Mouse (Mus musculus) intestine, embryonic 15.5 days (tissue): ENCODE measurements at regions not wholly inside any gene's neighbourhood (a gene's known extent, or its start where the extent isn't known, plus 50 kb on each side); places are given as distances from the start of the nearest gene placed in this dataset.
A peak's percentile ranks its signal among the peaks of the same experiment; 100 is the strongest.

Experiments used
- ATAC-seq: fragments of 200-750 bp; cut with Nextera tagmentation; 2 replicates; pipeline ENCODE4 v1.8.0; 2017; ENCODE audit warnings: moderate TSS enrichment, moderate library complexity
- H3K27ac ChIP-seq: fragments of 300-500 bp; sonication (generic); 2 replicates; pipeline ENCODE4 v1.5.1; 2015; ENCODE audit warnings: mild to moderate bottlenecking, inconsistent platforms
- H3K27me3 ChIP-seq: fragments of 300-500 bp; sonication (generic); replicated peaks from 2 replicates; pipeline ENCODE4 v1.6.1; 2015; ENCODE audit warnings: inconsistent platforms
- H3K36me3 ChIP-seq: fragments of 300-500 bp; sonication (generic); 2 replicates; pipeline ENCODE4 v1.6.1; 2015; ENCODE audit warnings: inconsistent platforms
- H3K4me1 ChIP-seq: fragments of 300-500 bp; sonication (generic); replicated peaks from 2 replicates; pipeline ENCODE4 v1.6.1; 2015; ENCODE audit warnings: inconsistent platforms
- H3K4me2 ChIP-seq: fragments of 300-500 bp; sonication (generic); replicated peaks from 2 replicates; pipeline ENCODE4 v1.6.1; 2015; ENCODE audit warnings: mild to moderate bottlenecking, inconsistent platforms
- H3K4me3 ChIP-seq: fragments of 300-500 bp; sonication (generic); replicated peaks from 2 replicates; pipeline ENCODE4 v1.5.1; 2015; ENCODE audit warnings: inconsistent platforms
- H3K9ac ChIP-seq: fragments of 300-500 bp; sonication (generic); 2 replicates; pipeline ENCODE4 v1.6.1; 2015; ENCODE audit warnings: inconsistent platforms
- H3K9me3 ChIP-seq: fragments of 300-500 bp; sonication (generic); 2 replicates; pipeline ENCODE4 v1.6.1; 2016; ENCODE audit warnings: inconsistent platforms
- WGBS: fragments of 180-500 bp; shearing (Covaris S2); methylation state at CpG from one replicate; pipeline ENCODE4 v1.1.7; 2015; 5-methylcytosine and 5-hydroxymethylcytosine counted together

DNA sequence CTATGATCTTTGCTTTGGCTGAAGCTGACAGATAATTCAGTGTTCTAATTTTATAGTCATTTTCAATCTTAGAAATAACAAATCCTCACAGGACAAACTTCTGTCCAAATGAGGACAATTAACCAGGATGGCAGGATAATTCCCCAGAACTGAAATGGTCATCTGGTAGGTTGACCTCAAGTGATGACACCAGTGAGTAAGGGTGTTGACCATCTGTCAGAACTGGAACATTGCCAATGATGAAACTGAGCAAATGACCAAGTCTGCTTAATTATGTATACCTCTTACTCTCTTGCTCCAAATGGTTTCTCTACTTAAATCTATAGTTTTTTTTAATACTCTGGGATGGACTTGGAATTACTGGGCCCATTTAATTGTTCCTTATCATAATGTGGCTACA is 1336.9 kb upstream of the Tenm3 start:
- Histone ChIP-seq H3K27me3 (no peaks in the 10 kb centered on the region), H3K4me1 (no peaks in the 10 kb centered on the region), H3K36me3 (no peaks in the 10 kb centered on the region), H3K4me3 (no peak overlapping the region), H3K9ac (no peak overlapping the region), H3K9me3 (no peaks in the 10 kb centered on the region), H3K27ac (no peak overlapping the region), H3K4me2 (no peak overlapping the region)
- no peak for ATAC-seq

DNA sequence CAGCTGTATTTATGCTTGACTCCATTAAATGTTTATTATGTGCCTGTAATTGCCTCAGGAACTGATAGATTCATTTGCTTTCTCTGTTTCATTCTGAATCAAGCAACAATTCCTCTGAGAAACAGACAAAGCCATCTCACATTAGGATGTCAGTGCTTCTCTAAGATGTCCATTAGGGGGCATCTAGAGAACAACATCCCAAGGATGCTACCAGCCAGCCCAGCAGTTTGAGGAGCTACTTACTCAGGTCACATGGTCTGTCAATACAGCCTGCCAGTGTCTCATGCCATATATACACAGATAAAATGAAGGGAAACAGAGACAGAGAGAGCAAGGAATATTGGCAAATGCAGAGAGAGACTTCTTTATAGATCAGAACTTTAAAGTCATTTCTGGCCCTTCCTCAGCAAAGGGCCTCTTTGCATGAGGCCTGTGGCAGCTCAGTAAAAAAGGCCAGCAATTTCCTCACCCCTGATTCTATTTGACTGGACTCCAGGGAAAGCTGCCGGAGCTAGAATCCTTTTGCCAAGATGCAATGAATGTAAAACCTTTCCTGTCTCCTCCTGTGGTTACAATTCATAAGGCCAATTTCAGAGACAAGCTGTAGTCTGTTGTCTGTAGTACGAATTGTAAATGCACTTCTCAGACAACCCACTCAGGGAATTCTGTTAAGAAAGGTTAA is 1321.2 kb upstream of the Tenm3 start:
- H3K4me3 ChIP-seq = no peak overlapping the region
- H3K9me3 ChIP-seq = no peaks in the 10 kb centered on the region
- no peaks in the 10 kb centered on the region for H3K36me3 ChIP-seq
- WGBS = 56% methylated on average over 2 of the region's 2 CpGs
- no peak for ATAC-seq
- H3K4me1 ChIP-seq = no peaks in the 10 kb centered on the region
- H3K9ac ChIP-seq = no peak overlapping the region
- H3K27me3 ChIP-seq = no peaks in the 10 kb centered on the region
- no peak overlapping the region for H3K27ac ChIP-seq
- no peak overlapping the region for H3K4me2 ChIP-seq

GRCm38 (mm10) chr8:50161076-50161475 is 1317.3 kb upstream of the Tenm3 start:
- no peak for ATAC-seq
- WGBS = 59% methylated on average over 3 of the region's 3 CpGs
- Histone ChIP-seq H3K4me3 (no peak overlapping the region), H3K27me3 (no peaks in the 10 kb centered on the region), H3K4me2 (no peak overlapping the region), H3K4me1 (no peaks in the 10 kb centered on the region), H3K9ac (no peak overlapping the region), H3K36me3 (no peaks in the 10 kb centered on the region), H3K27ac (no peak overlapping the region), H3K9me3 (no peaks in the 10 kb centered on the region)

DNA sequence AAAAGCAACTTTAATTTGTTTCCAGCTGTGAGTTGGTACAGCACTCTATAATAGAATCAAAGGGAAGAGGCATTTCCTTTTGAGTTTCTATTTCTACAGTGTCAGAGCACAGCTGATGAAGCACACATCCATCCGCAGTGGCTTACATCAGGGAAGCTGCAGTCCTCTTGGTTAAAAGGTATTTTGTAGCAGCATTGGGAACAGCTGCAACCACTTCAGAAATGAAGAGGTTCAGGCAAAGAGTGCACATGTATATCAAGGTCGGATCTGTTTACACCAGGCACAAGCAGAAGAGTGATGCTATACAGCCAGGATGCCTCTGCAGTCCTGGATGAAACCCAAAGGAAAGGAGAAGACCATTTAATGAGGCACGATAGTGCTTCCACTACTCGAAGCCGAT is 1316.6 kb upstream of the Tenm3 start:
- Histone ChIP-seq H3K9ac (no peak overlapping the region), H3K27me3 (no peaks in the 10 kb centered on the region), H3K4me2 (no peak overlapping the region; the same call in 1 of the 2 replicates), H3K4me3 (no peak overlapping the region), H3K4me1 (no peaks in the 10 kb centered on the region), H3K9me3 (no peaks in the 10 kb centered on the region), H3K27ac (no peak overlapping the region), H3K36me3 (no peaks in the 10 kb centered on the region)
- ATAC-seq = no peak
- WGBS = 40% methylated on average over 5 of the region's 5 CpGs

DNA sequence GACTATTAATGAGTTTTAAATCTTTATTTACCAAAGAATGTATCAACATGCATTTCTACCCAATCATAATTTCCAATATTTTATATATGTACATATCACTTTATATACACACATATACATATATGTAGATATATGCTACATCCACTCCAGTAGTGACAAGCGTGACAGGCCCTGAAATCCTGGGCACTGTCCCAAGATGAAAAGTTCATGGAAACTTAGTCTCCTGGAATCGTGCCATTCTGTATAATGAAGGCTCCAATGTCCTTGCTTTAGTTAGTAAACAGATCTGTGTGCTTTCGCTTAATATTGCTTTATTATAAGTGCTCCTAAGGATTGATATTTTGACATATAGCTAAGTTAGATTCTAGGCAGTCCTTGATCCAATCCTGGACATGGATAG is 1296.1 kb upstream of the Tenm3 start:
- no peaks in the 10 kb centered on the region for H3K27me3 ChIP-seq
- H3K4me2 ChIP-seq = no peak overlapping the region
- H3K27ac ChIP-seq = no peak overlapping the region
- no peak for ATAC-seq
- no peaks in the 10 kb centered on the region for H3K4me1 ChIP-seq
- H3K9me3 ChIP-seq = no peaks in the 10 kb centered on the region
- H3K36me3 ChIP-seq = no peaks in the 10 kb centered on the region
- H3K9ac ChIP-seq = no peak overlapping the region
- WGBS = 76% methylated on average over 3 of the region's 3 CpGs
- H3K4me3 ChIP-seq = no peak overlapping the region

DNA sequence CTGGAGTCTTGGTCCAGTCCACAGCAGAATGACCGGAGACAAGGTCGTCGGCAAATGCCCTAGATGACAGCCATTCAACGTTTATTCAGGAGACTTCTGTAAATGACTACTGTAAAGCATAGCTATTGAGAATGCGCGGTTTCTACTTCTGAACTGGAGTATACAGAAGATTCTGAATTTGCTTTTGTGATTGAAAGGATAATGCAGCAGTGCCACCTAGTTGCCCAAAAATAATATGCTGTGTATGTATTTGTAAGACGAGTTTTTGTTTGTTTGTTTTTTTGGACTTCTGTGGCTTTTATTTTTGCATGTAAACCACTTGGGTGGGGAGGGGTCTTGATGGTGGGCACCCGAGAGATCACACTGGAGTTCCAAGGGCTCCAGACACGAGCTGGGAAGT is 1276.3 kb upstream of the Tenm3 start:
- Histone ChIP-seq H3K9me3 (no peaks in the 10 kb centered on the region), H3K4me2 (no peak overlapping the region), H3K27me3 (no peaks in the 10 kb centered on the region), H3K4me1 (no peaks in the 10 kb centered on the region), H3K27ac (no peak overlapping the region), H3K4me3 (no peak overlapping the region), H3K36me3 (no peaks in the 10 kb centered on the region), H3K9ac (no peak overlapping the region)
- 78% methylated on average over 9 of the region's 9 CpGs for WGBS
- ATAC-seq = no peak

DNA sequence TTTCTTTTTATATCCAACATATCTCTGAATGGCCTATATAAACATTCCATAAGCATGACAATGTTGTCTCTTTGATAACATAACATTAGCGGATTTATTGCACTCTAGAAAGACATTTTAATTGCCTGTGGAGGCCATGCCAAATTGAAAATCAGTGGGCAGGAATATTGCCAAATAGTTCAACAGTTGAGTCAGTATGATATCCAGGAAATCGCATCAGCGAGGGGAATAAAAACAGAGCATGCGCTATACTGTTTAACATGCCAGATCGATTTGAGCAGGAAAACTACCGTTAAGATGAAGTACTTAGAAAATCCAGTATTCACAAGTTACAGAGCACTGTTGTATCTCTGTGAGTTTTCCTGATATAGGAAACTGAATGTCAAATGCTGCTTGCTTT is 1238.6 kb upstream of the Tenm3 start:
- H3K36me3 ChIP-seq = no peaks in the 10 kb centered on the region
- ATAC-seq = peak; percentile 34; the same call in 1 of the 2 replicates
- H3K27ac ChIP-seq = no peak overlapping the region
- H3K27me3 ChIP-seq = no peaks in the 10 kb centered on the region
- no peak overlapping the region for H3K4me3 ChIP-seq
- H3K9ac ChIP-seq = no peak overlapping the region
- WGBS = 47% methylated on average over 6 of the region's 6 CpGs
- no peak overlapping the region for H3K4me2 ChIP-seq
- H3K4me1 ChIP-seq = no peaks in the 10 kb centered on the region
- H3K9me3 ChIP-seq = no peaks in the 10 kb centered on the region

DNA sequence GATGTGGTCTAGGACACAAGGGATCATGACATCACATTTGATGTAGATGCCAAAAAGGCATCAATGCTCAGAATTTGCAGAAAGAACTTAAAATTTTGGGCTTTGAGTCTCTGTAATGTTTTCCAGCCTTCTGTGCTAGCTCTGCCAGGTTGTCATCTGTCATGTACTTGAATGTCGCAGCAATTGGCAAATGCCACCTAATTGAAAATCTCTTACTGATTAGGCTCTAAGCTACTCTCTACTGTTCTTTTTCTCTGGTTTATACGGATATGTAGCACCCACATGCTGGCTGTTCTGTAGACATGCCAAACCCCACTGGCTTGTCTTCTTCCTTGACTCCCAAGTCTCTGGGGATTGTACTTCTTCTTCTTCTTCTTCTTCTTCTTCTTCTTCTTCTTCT is 1193.3 kb upstream of the Tenm3 start:
- WGBS = 79% methylated on average over 2 of the region's 2 CpGs
- Histone ChIP-seq H3K9ac (no peak overlapping the region), H3K4me3 (no peak overlapping the region), H3K27ac (no peak overlapping the region), H3K4me2 (no peak overlapping the region), H3K27me3 (no peaks in the 10 kb centered on the region), H3K4me1 (no peaks in the 10 kb centered on the region), H3K9me3 (no peaks in the 10 kb centered on the region), H3K36me3 (no peaks in the 10 kb centered on the region)
- no peak for ATAC-seq

DNA sequence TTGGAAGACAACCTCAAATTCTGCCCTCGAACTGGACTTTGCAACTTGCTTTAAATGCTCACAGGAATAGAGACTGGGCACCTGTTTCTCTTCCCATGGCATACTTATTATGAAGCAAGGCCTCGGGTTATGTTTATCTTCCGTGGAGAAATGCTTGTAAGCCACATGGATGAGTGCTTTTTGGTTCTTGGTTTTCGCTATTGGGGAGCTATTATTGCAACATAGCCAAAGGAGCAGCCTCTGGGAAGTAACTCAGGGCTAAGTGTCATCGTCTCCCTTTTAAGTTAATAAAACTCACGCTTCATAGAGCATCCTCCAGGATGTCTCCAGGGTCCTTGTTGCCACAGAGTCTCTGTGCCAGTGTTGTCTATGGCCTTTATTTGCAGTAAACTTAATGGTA is 1183.8 kb upstream of the Tenm3 start:
- Histone ChIP-seq H3K4me2 (no peak overlapping the region), H3K36me3 (no peaks in the 10 kb centered on the region), H3K27ac (no peak overlapping the region), H3K9me3 (no peaks in the 10 kb centered on the region), H3K4me1 (no peaks in the 10 kb centered on the region), H3K27me3 (no peaks in the 10 kb centered on the region), H3K4me3 (no peak overlapping the region), H3K9ac (no peak overlapping the region)
- ATAC-seq = no peak
- WGBS = 74% methylated on average over 6 of the region's 6 CpGs

- H3K4me3 ChIP-seq = no peak overlapping the region
- no peak overlapping the region for H3K4me2 ChIP-seq
- no peaks in the 10 kb centered on the region for H3K9me3 ChIP-seq
- no peak overlapping the region for H3K27ac ChIP-seq
- H3K4me1 ChIP-seq = no peaks in the 10 kb centered on the region
- ATAC-seq = no peak
- WGBS = 82% methylated on average over 3 of the region's 3 CpGs
- no peaks in the 10 kb centered on the region for H3K36me3 ChIP-seq
- H3K27me3 ChIP-seq = no peaks in the 10 kb centered on the region
- H3K9ac ChIP-seq = no peak overlapping the region
Measured at GRCm38 (mm10) chr8:50007546-50007945, 1163.8 kb upstream of the Tenm3 start.

GRCm38 (mm10) chr8:50004254-50004653 is 1160.5 kb upstream of the Tenm3 start:
- no peak for ATAC-seq
- Histone ChIP-seq H3K4me1 (no peaks in the 10 kb centered on the region), H3K27me3 (no peaks in the 10 kb centered on the region), H3K27ac (no peak overlapping the region), H3K4me2 (no peak overlapping the region), H3K4me3 (no peak overlapping the region), H3K9me3 (no peaks in the 10 kb centered on the region), H3K9ac (no peak overlapping the region), H3K36me3 (no peaks in the 10 kb centered on the region)
- 49% methylated on average over 1 of the region's 1 CpGs for WGBS

GRCm38 (mm10) chr8:50003641-50004040 is 1159.9 kb upstream of the Tenm3 start:
- H3K4me2 ChIP-seq = no peak overlapping the region
- no peak for ATAC-seq
- no peak overlapping the region for H3K27ac ChIP-seq
- H3K4me1 ChIP-seq = no peaks in the 10 kb centered on the region
- 80% methylated on average over 2 of the region's 2 CpGs for WGBS
- H3K9ac ChIP-seq = no peak overlapping the region
- no peaks in the 10 kb centered on the region for H3K36me3 ChIP-seq
- H3K27me3 ChIP-seq = no peaks in the 10 kb centered on the region
- no peaks in the 10 kb centered on the region for H3K9me3 ChIP-seq
- H3K4me3 ChIP-seq = no peak overlapping the region

GRCm38 (mm10) chr8:49998281-49999037 is 1154.7 kb upstream of the Tenm3 start:
- H3K36me3 ChIP-seq = no peaks in the 10 kb centered on the region
- no peaks in the 10 kb centered on the region for H3K27me3 ChIP-seq
- H3K9ac ChIP-seq = no peak overlapping the region
- H3K4me1 ChIP-seq = no peaks in the 10 kb centered on the region
- WGBS = 57% methylated on average over 8 of the region's 8 CpGs
- no peaks in the 10 kb centered on the region for H3K9me3 ChIP-seq
- no peak overlapping the region for H3K27ac ChIP-seq
- no peak overlapping the region for H3K4me2 ChIP-seq
- ATAC-seq = no peak
- H3K4me3 ChIP-seq = no peak overlapping the region
